Mouse (Mus musculus): ENCODE results near the gene Fam189a1.

Gene Fam189a1

GRCm38 (mm10) chr7:64949910-64950770 is 206.2 kb downstream of the Fam189a1 start:
- peak; percentile 42 to 68 for DNase-seq (ENCODE audit: low spot score in 2 of 2)

DNA sequence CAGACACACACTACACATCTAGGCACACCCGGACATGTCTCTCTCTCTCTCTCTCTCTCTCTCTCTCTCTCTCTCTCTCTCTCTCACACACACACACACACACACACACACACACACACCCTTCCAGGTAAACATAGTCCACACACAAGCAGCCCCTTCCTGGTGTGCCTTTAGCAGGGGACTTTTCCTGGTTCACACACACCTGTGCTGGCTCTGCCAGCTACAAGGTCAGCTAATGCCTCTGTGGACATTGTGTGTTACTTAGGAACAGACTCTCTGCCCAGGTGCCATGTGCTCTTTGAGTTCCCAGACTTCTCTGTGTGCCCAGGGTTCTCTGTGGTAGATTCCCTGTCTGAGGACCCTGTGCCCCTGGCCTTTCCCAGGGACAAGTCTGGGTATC is 206.9 kb downstream of the Fam189a1 start:
- no peak for DNase-seq (ENCODE audit: low spot score in 2 of 2)

DNA sequence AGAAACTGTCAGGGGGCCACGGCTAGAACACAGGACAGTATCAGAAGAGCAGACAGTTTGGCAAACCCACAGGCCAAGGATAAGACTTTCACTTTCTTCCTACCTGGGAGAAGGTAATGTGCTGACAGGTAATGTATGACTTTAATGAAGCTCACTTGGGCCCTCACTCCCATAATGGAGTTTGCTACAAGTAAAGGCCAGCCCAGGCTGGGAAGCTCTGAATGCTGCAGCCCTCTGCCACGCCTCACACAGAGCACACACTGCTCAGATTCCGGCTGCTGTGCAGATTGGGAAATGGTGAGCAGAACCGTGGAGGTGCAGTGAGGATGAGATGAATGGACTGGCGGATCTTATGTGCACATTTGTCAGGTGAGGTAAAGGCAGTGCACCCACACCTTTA is 211.7 kb downstream of the Fam189a1 start:
- no peak for DNase-seq (ENCODE audit: low spot score in 2 of 2)

GRCm38 (mm10) chr7:64944175-64944574 is 212.2 kb downstream of the Fam189a1 start:
- DNase-seq (ENCODE audit: low spot score in 2 of 2), result no peak

GRCm38 (mm10) chr7:64936927-64937326 is 219.4 kb downstream of the Fam189a1 start:
- DNase-seq (ENCODE audit: low spot score in 2 of 2), result no peak

DNA sequence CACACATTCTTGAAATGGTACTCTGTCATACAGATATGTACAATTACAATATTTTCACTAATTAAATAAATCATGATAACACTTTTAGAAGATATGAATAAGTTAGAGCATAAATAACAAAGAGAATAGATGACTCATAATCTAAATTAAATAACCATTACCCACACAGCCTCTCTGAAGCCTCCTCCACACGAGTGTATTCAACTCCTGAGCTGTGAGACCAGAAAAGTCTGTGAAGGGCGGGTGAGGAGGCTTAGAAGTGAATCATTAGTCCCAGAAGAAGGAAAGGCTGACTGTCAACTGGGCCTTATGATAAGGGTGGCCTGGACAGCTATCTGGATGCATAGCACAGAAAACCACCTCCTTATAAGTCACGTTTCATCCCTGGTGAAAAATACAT is 222.3 kb downstream of the Fam189a1 start:
- no peak for DNase-seq (ENCODE audit: low spot score in 2 of 2)

DNA sequence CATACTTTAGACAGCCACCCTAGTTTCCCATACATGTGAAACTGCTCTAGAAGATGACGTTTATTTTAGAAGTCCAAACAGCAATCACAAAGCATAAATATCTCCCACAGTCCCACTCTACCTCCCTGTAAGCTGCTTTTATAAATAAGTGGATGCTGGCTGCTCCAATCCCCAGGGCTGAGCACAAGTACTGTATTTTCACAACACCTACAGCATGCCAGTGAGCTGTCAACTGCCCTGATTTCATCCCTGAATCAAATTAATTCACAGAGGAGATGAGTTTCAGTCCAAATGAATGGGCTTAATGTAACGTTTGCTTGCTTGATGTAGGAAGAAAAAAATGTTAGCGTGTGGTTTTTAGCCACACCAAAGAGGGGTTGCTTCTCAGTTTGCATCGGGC is 225.4 kb downstream of the Fam189a1 start:
- DNase-seq (ENCODE audit: low spot score in 2 of 2), result no peak

- no peak for DNase-seq (ENCODE audit: low spot score in 2 of 2)
Measured at GRCm38 (mm10) chr7:64923918-64924317, 232.5 kb downstream of the Fam189a1 start.

DNA sequence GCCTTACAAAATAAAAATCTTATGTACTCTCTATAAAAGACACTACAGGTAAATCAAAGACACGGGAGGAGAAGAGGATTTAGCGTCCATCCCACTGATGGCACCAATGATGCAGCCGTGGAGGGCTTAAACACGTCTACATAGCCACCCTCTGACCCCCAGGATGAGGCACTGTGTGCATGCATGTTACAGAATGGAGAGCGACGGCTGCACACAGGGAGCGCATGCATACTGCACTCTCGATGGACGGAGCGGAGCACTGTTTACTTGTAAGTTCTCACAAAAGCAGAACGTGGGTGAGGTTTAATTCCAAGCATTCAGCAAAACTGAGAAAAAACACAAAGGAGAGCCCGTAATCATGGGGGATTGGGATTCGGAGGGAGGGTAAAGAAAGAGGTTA is 235.2 kb downstream of the Fam189a1 start:
- no peak for DNase-seq (ENCODE audit: low spot score in 2 of 2)

- no peak for DNase-seq (ENCODE audit: low spot score in 2 of 2)
Measured at GRCm38 (mm10) chr7:64920735-64921134, 235.6 kb downstream of the Fam189a1 start.

DNA sequence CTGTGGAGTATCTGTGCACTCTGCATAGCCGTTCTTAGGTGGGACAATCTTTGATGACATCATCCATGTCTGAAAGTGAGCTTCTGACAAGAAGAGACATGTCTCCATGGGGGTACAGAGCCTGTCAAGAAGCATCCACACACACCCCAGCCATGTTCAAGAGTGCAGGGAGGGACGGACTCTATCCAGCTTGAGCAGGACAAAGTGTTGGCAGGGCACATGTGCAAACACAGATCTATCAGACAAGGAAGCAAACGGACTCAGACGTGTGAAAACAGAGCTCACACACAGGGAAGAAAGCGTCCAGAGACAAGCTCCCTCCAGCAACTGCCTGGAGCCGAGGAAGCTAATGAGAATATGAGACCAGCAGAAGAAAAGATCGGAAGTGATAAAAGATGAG is 239.7 kb downstream of the Fam189a1 start:
- no peak for DNase-seq (ENCODE audit: low spot score in 2 of 2)

- DNase-seq (ENCODE audit: low spot score in 2 of 2), result no peak
Measured at GRCm38 (mm10) chr7:64915121-64915520, 241.2 kb downstream of the Fam189a1 start.

- DNase-seq (ENCODE audit: low spot score in 2 of 2), result no peak
Measured at GRCm38 (mm10) chr7:64911945-64912344, 244.4 kb downstream of the Fam189a1 start.

- DNase-seq (ENCODE audit: low spot score in 2 of 2), result no peak
Measured at GRCm38 (mm10) chr7:64910208-64910607, 246.2 kb downstream of the Fam189a1 start.

GRCm38 (mm10) chr7:64906955-64907354 is 249.4 kb downstream of the Fam189a1 start:
- DNase-seq (ENCODE audit: low spot score in 2 of 2), result no peak

- DNase-seq (ENCODE audit: low spot score in 2 of 2), result no peak
Measured at GRCm38 (mm10) chr7:64905506-64905905, 250.9 kb downstream of the Fam189a1 start.

- DNase-seq (ENCODE audit: low spot score in 2 of 2), result no peak
Measured at GRCm38 (mm10) chr7:64900249-64900648, 256.1 kb downstream of the Fam189a1 start.

GRCm38 (mm10) chr7:64896587-64896986 is 259.8 kb downstream of the Fam189a1 start:
- DNase-seq (ENCODE audit: low spot score in 2 of 2), result no peak

DNA sequence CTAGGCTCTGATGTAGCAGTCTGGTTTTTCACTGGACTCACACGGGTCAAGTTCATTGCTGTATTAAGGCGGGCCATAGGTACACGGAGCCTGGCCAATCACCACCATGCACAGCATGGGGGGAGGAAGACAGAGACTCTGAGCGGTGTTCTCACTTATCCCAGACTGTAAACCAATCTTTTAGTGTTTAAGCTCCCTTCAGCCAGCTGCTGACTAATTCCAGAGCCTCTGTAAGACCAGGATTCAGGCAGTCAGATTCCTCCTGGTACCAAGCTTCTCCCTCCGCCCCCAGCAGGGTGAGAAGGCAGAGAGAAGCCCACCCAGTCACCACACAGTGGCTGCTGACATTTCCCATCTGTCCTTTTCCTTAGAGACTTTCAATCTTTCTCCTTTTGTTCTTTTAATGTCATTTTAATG is 260.7 kb downstream of the Fam189a1 start:
- DNase-seq (ENCODE audit: low spot score in 2 of 2), result no peak

DNA sequence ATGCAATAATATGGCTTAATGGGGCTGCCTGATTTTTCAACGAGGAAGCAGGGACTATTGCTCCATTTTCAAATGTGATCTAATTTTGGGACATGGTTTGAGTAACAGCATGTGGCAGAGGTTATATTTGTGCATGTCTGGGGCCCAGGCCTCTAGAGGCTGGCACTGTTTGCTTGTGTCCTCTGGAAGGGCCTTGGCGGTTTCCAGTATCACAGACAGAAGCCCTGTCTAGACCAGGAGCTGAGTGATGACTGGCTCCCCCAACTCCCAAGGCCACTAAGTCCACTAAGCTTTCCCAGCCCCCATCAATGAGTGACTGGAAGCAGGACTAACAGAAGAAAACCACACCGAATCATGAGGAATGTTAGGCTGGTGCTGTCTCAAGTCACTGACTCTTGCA is 265.2 kb downstream of the Fam189a1 start:
- DNase-seq (ENCODE audit: low spot score in 2 of 2), result no peak

DNA sequence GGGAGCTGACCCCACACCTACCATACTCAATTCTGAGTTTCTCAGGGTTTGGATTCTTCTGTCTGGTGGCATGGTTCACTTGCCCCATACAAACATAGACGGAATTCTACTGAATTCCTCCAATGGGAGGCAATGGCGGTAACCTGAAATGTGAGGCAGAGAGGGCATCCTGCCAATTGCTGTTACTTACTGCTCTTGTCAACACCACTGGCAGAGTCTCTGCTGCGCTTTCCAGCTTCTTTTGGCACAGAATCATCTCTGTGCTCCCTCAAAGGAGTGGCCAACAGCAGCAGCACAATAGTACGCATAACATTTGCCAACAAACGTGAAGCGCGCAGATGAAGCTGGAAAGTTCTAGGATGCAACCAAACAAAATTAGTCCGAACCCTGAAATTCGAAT is 266.5 kb downstream of the Fam189a1 start:
- no peak for DNase-seq (ENCODE audit: low spot score in 2 of 2)

DNA sequence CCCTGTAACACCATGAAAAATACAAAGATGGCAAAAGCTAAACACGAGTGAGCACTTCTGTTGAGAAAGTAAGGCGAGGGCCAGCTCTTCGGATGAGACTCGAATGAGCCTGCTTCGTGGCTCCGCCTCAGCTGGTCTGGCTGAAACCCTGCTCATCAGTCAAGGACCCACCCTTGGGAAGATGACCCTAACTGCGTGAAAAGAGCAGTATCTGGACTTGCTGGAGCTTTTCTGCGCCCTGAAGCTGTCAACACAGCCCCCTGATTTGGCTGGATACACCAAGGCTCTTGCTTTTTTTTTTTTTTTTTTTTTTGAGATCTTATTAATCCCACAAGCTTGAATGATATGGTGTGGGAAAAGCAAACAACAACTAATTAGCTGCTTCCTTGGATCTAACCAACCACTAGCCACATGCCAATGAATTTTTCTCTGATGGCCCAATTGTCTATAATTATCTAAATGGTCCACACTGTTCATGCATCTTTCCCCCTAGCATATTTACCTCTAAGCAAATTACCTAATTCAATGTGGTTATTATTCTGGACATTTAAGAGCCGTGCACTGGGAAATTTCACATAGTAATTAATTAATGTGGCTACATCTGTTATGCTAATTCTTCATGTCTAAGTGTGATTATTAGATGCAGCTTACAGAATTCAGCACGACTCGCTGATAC is 272.0 kb downstream of the Fam189a1 start:
- DNase-seq (ENCODE audit: low spot score in 2 of 2), result no peak

- DNase-seq (ENCODE audit: low spot score in 2 of 2), result no peak
Measured at GRCm38 (mm10) chr7:64882243-64882642, 274.1 kb downstream of the Fam189a1 start.
